In the genomic region with DNA sequence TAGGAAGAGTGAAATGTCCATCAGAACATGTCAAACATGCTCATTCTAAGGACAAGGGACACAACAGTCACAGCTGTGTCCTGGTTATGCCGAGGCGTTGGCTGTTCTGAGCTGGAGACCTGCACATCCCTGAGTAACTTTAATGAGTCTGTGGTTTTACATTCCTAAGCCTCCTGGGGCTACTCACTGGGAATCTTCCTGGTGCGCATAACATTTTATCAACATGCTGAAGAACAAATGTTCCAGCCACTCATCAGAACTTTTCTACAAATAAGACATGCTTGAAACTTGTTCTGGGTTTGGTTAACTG, we compare ENCODE assay signal across 21 mouse cellular contexts.
A peak's percentile ranks its signal among the peaks of the same experiment; 100 is the strongest.
DNase-seq lines count a peak whose midpoint lies in the region; ATAC-seq and TF ChIP-seq lines count a peak whose summit lies in the region.
"Had no signal": no experiment of that assay in that cellular context is flagged by ENCODE, and none has a peak within 500 bp of the region (broad histone marks: within the 10 kb centered on the region; RNA-seq: fewer than 3 reads in every experiment).

No protein-coding gene starts in this region.

- no peak overlapping the region for H3K4me2 ChIP-seq in hindbrain, embryonic 13.5 days
- no peak overlapping the region for H3K4me2 ChIP-seq in stomach, postnatal 0 days (replicated peaks; ENCODE audit: low read depth)
- H3K4me2 ChIP-seq: embryonic facial prominence, embryonic 12.5 days; forebrain, embryonic 13.5 days; forebrain, embryonic 15.5 days had no signal

- no peak overlapping the region for H3K9ac ChIP-seq in hindbrain, embryonic 13.5 days
- no peak overlapping the region for H3K9ac ChIP-seq in stomach, postnatal 0 days (ENCODE audit: low read length)
- H3K9ac ChIP-seq: embryonic facial prominence, embryonic 12.5 days; forebrain, embryonic 13.5 days; forebrain, embryonic 15.5 days; forebrain, postnatal 0 days had no signal

- H3K9me3 ChIP-seq in hindbrain, embryonic 13.5 days: no peaks in the 10 kb centered on the region
- no peaks in the 10 kb centered on the region for H3K9me3 ChIP-seq in stomach, postnatal 0 days (ENCODE audit: control insufficient read depth, low read length)
- H3K9me3 ChIP-seq: embryonic facial prominence, embryonic 10.5 days; embryonic facial prominence, embryonic 12.5 days; forebrain, embryonic 13.5 days; forebrain, embryonic 15.5 days; G1E had no signal

- H3K27me3 ChIP-seq in hindbrain, embryonic 13.5 days: no peaks in the 10 kb centered on the region
- no peaks in the 10 kb centered on the region for H3K27me3 ChIP-seq in stomach, postnatal 0 days (ENCODE audit: control insufficient read depth, insufficient read depth, low read length)
- H3K27me3 ChIP-seq: embryonic facial prominence, embryonic 12.5 days; forebrain, embryonic 13.5 days; forebrain, embryonic 15.5 days had no signal

- 70% methylated on average over 3 of the region's 3 CpGs for WGBS in hindbrain, embryonic 13.5 days
- 84% methylated on average over 3 of the region's 3 CpGs for whole genome bisulfite sequencing in stomach, postnatal 0 days

- DNase-seq in layer of hippocampus, adult 2 months (ENCODE audit: low spot score in 2 of 2): no peak
- DNase-seq in layer of hippocampus, postnatal 10 days (ENCODE audit: low spot score in 2 of 2): no peak
- DNase-seq in ES-CJ7 (ENCODE audit: low read depth, low spot score): peak; percentile 13
- peak; percentile 26 for DNase-seq in Muller cell, postnatal 12 days (ENCODE audit: inconsistent ontology term)
- DNase-seq in R1 (ENCODE audit: low read depth, low spot score): peak; percentile 41
- DNase-seq in stomach, postnatal 0 days (ENCODE audit: low spot score): no peak
- DNase-seq: adrenal gland, adult 2 months; adrenal gland, postnatal 10 days; adrenal gland, postnatal 25 days; cerebellum, adult 11-12 months; cerebellum, adult 2 months; cerebellum, adult 9-10 months; cerebellum, postnatal 10 days; cerebellum, postnatal 25 days; forebrain, postnatal 0 days had no signal

- peak overlapping the region; percentile 62; the same call in 1 of the 2 replicates for H3K27ac ChIP-seq in layer of hippocampus, adult 2 months
- no peak overlapping the region for H3K27ac ChIP-seq in hindbrain, embryonic 13.5 days
- H3K27ac ChIP-seq in stomach, postnatal 0 days (replicated peaks): no peak overlapping the region
- H3K27ac ChIP-seq: embryonic facial prominence, embryonic 10.5 days; embryonic facial prominence, embryonic 12.5 days; forebrain, embryonic 13.5 days; forebrain, embryonic 15.5 days had no signal

- peaks cover 16% of the 10 kb centered on the region for H3K4me1 ChIP-seq in hindbrain, embryonic 13.5 days (replicated peaks)
- no peaks in the 10 kb centered on the region for H3K4me1 ChIP-seq in stomach, postnatal 0 days (replicated peaks; ENCODE audit: control insufficient read depth, insufficient read depth)

- H3K36me3 ChIP-seq in hindbrain, embryonic 13.5 days: no peaks in the 10 kb centered on the region
- no peaks in the 10 kb centered on the region for H3K36me3 ChIP-seq in stomach, postnatal 0 days (ENCODE audit: control insufficient read depth, insufficient read depth, low read length)
- H3K36me3 ChIP-seq: embryonic facial prominence, embryonic 10.5 days; embryonic facial prominence, embryonic 12.5 days; forebrain, embryonic 15.5 days had no signal

- H3K4me3 ChIP-seq in layer of hippocampus, adult 2 months: no peak overlapping the region
- no peak overlapping the region for H3K4me3 ChIP-seq in hindbrain, embryonic 13.5 days
- H3K4me3 ChIP-seq in stomach, postnatal 0 days (ENCODE audit: low read depth, low read length): no peak overlapping the region
- H3K4me3 ChIP-seq: embryonic facial prominence, embryonic 10.5 days; embryonic facial prominence, embryonic 12.5 days; forebrain, embryonic 13.5 days; forebrain, embryonic 15.5 days had no signal

- no peak for ATAC-seq in hindbrain, embryonic 13.5 days (ENCODE audit: low FRiP score)
- no peak for ATAC-seq in stomach, postnatal 0 days (ENCODE audit: low FRiP score, low TSS enrichment)
- ATAC-seq: forebrain, embryonic 13.5 days; forebrain, embryonic 15.5 days; forebrain, postnatal 0 days had no signal

- no peak for TF ChIP-seq CTCF in layer of hippocampus, adult 2 months (conservative IDR thresholded peaks at IDR 0.05)
- TF ChIP-seq CTCF in stomach, postnatal 0 days (IDR thresholded peaks at IDR 0.05; ENCODE audit: low read depth): no peak

- TF ChIP-seq EP300 in stomach, postnatal 0 days (optimal IDR thresholded peaks at IDR 0.05): no peak

Comparison
In these comparisons a context has a peak if more than half of its experiments do, and no peak if none do; other contexts are left out.
1. DNase-seq: peak in ES-CJ7 (single experiment), Muller cell, postnatal 12 days (single experiment) and R1 (single experiment); none in layer of hippocampus, adult 2 months (0 of 2), layer of hippocampus, postnatal 10 days (0 of 2) and stomach, postnatal 0 days (single experiment).